Mouse (Mus musculus) lung, postnatal 0 days (tissue): ENCODE measurements around the gene Gm29776.

Experiments
- CTCF ChIP-seq: IDR thresholded peaks from 2 replicates; pipeline ENCODE4 v1.5.1; 2016; ENCODE audit warnings: antibody characterized with exemption, mild to moderate bottlenecking
- EP300 ChIP-seq: IDR thresholded peaks from 2 replicates; pipeline ENCODE4 v1.6.1; 2016; ENCODE audit warnings: antibody characterized with exemption, mild to moderate bottlenecking, control low read depth

DNA sequence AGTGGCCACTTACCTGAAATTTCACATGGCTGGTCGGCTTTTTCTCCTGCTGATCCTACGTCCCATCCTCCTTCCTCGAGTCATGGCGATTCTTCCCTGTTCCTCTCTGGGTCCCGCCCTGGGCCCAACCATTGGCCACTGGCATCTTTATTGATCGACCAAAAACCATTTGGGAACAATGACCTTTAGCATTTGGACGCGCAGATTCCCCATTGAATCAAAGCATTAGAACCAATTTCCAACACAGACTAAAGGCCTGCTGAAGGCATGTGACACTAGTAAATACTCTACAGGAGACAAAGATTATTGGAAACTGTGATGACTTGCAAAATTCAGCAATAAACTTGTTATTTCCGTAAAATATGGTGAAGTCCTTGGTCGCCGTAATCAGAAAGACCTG lies 21.4 kb upstream of the Gm29776 start:
- no peak for TF ChIP-seq CTCF
- TF ChIP-seq EP300: no peak
